Mouse (Mus musculus): ENCODE measurements around the gene Hesx1.

DNA sequence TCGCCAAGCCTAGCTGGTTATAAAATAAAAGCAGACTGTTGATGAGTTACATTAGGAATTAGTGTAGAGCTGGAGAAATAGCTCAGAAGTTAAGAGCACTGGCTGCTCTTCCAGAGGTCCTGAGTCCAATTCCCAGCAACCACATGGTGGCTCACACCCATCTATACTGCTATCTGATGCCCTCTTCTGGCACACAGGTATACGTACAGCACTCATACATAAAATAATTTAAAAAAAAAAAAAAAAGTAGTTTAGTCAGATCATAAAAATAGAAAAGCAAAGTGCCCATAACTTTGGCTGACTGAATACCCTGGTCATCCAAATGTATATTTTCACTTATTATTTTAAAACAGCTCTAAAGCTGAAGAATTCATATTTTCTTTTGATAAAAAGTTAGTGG lies 21.1 kb upstream of the Hesx1 start:
- TF ChIP-seq POLR2A (IDR thresholded peaks at IDR 0.05; ENCODE audit: borderline replicate concordance, insufficient read depth, low read length) (no peak), CTCF (IDR thresholded peaks at IDR 0.05; ENCODE audit: borderline replicate concordance, insufficient read depth, low read depth, low read length) (no peak)
